Mouse (Mus musculus) heart, postnatal 0 days (tissue): ENCODE results near the gene Zbtb32. TPM values are rescaled to one million over a fixed set of nuclear protein-coding genes. Genes with fewer than 3 reads are reported as not detected.

Source experiments
- ATAC-seq: fragments of 200-750 bp; cut with Nextera tagmentation; 2 replicates; pipeline ENCODE4 v1.8.0; 2017; ENCODE audit warnings: low read depth, moderate number of reproducible peaks, moderate library complexity; ENCODE audit not compliant: insufficient read depth
- DNase-seq: peaks from one replicate; pipeline ENCODE4 v3.0.0-alpha.2; 2016; ENCODE audit warnings: low spot score
- H3K27ac ChIP-seq: fragments of 300-500 bp; sonication (generic); 2 replicates; pipeline ENCODE4 v1.5.1; 2014; ENCODE audit warnings: low read depth, mild to moderate bottlenecking
- H3K27me3 ChIP-seq: fragments of 300-500 bp; sonication (generic); 2 replicates; pipeline ENCODE4 v1.6.1; 2014; ENCODE audit warnings: low read length, mixed read lengths; ENCODE audit not compliant: control insufficient read depth, insufficient read depth
- H3K36me3 ChIP-seq: fragments of 300-500 bp; sonication (generic); replicated peaks from 2 replicates; pipeline ENCODE4 v1.6.1; 2014; ENCODE audit warnings: low read length, mixed read lengths; ENCODE audit not compliant: control insufficient read depth, insufficient read depth
- H3K4me1 ChIP-seq: fragments of 300-500 bp; sonication (generic); 2 replicates; pipeline ENCODE4 v1.6.1; 2014; ENCODE audit warnings: antibody characterized with exemption; ENCODE audit not compliant: control insufficient read depth, insufficient read depth
- H3K4me2 ChIP-seq: fragments of 300-500 bp; sonication (generic); 2 replicates; pipeline ENCODE4 v1.6.1; 2014; ENCODE audit warnings: low read depth, mild to moderate bottlenecking, low read length, moderate library complexity
- H3K4me3 ChIP-seq: fragments of 300-500 bp; sonication (generic); 2 replicates; pipeline ENCODE4 v1.5.1; 2014; ENCODE audit warnings: low read depth, low read length
- H3K9ac ChIP-seq: fragments of 300-500 bp; sonication (generic); replicated peaks from 2 replicates; pipeline ENCODE4 v1.6.1; 2014; ENCODE audit warnings: low read depth, low read length, mixed read lengths
- H3K9me3 ChIP-seq: fragments of 300-500 bp; sonication (generic); replicated peaks from 2 replicates; pipeline ENCODE4 v1.6.1; 2016; ENCODE audit warnings: low read length; ENCODE audit not compliant: control insufficient read depth
- CTCF ChIP-seq: IDR thresholded peaks from 2 replicates; pipeline ENCODE4 v1.5.1; 2016; ENCODE audit warnings: antibody characterized with exemption, control low read depth, low read depth
- EP300 ChIP-seq: IDR thresholded peaks from 2 replicates; pipeline ENCODE4 v1.6.1; 2016; ENCODE audit warnings: antibody characterized with exemption, low read depth
- WGBS: fragments of 180-500 bp; shearing (Covaris S2); extraction: QIAGEN DNeasy Blood & Tissue Kit; methylation state at CpG from one replicate; pipeline ENCODE4 v1.1.7; 2014; 5-methylcytosine and 5-hydroxymethylcytosine counted together
- polyA plus RNA-seq: library from polyadenylated mRNA; unstranded; fragments of >200 nt; fragmentation: Nextera tagmentation; extraction: Ambion mirVana; gene quantifications from 2 replicates; pipeline ENCODE4 v1.2.1, GENCODE M21; 2015
- total RNA-seq: library from RNA; depleted of rRNA; stranded (reverse); fragments of >200 nt; gene quantifications from 2 replicates; pipeline ENCODE4 v1.2.3, GENCODE M21; 2014; ENCODE audit warnings: low replicate concordance

The Zbtb32 gene
- total and polyA plus RNA-seq, 2 experiments from 2014 or later: 0.11 TPM; not detected in 1

DNA sequence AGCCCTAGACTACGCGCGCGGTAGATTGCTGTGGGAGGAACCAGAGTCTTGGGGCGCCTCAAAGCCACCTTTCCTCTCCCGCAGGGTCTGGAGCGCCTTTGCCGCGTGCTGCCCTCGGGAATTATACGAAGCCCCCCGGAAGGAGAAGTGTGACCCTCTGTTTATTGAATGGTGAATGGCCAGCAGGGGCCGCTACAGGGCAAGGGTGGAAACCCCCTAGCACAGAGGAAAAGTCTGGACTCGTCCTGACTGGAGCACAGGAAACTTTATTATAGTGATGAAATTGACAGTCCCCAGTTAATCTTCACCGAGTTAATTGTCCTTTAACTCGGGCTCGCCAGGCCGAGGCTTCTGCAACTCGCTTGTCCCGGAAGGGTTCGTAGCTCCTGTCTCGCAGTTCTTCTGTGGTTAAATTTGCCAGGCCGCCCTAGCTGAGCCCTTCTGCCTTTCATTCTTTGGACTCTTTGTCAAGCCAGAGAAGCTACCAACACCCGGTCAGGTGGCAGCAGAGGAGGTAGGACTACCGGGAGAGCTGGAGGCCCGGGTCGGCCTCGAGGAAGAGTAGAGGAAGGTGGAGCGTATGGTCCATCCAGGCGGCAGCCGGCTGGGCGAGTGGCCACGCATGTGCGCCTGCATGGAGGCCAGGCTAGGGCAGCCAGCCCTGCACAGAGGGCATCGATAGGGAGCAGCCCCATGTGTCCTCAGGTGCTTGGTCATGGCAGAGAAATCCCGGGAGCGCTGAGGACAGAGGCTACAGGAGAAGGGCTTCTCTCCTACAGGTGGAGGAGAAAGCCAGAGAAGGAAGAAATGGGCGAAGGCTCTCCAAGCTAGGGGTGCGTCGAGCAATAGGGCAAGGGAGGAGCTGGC is 9.0 kb downstream of the Zbtb32 start:
- H3K27me3 ChIP-seq: 0 out of 2 replicates have a peak, but pooled peaks cover 2% of the 10 kb centered on the region
- WGBS: 27% methylated on average over 40 of the region's 40 CpGs
- H3K9me3 ChIP-seq: no peaks in the 10 kb centered on the region
- H3K4me2 ChIP-seq: peak overlapping the region; percentile 77
- peak overlapping the region; percentile 88 for H3K4me3 ChIP-seq
- ATAC-seq (peak; percentile 52), DNase-seq (peak; percentile 79)
- H3K36me3 ChIP-seq: peaks cover 14% of the 10 kb centered on the region; the same call in 1 of the 2 replicates
- H3K27ac ChIP-seq: peak overlapping the region; percentile 96
- H3K9ac ChIP-seq: peak overlapping the region; percentile 44
- peak; percentile 90 for TF ChIP-seq CTCF
- no peak for TF ChIP-seq EP300
- peaks cover 14% of the 10 kb centered on the region for H3K4me1 ChIP-seq

DNA sequence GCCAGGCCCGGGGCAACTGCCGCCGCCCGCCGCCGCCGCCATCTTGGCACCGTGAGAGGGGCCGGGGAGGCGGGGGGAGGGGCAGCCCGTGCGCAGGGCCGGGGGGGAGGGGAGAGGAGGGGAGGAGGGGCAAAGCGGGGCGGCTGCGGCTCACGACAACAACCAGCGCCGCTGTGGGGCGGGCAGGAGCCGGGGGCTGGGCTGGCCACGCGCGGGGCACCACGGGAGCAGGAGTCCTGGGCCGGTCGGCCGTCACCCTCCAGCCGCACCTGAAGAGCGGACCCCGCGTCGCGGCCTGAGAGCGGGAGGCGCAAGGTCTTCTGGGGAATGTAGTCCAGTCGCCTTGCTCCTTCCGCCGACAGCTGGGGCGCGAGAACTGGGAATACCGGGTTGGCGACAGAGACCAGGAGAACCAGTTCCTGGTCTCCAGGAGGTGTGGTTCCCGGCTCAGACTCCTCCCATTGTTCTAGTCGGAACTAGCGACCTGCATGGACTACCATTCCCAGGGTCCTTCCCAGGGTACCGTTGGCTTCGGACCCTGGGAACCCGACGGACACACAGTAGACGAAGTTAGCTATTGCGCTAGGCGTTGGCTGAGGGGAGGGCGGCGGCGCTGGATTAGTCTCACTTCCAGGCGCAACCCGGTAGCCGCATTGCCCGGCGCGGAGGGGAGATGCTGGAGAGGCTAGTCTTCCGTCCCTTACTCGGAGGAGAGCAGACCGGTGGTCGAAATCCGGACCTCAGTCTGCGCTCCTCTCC is 9.9 kb downstream of the Zbtb32 start, which contains the start of gene Kmt2b:
Kmt2b (minus strand) TSS at position 51 of the 759 bp plus-strand sequence.
- Histone ChIP-seq H3K4me3 (peak within 1 kb of the TSS; percentile 88), H3K9me3 (no peaks in the 10 kb centered on the region), H3K4me1 (peaks cover 14% of the 10 kb centered on the region), H3K27me3 (no peaks in the 10 kb centered on the region), H3K36me3 (peaks cover 22% of the 10 kb centered on the region), H3K4me2 (peak within 1 kb of the TSS; percentile 98), H3K9ac (peak within 1 kb of the TSS; percentile 98), H3K27ac (peak within 1 kb of the TSS; percentile 96)
- TF ChIP-seq CTCF: no peak
- no peak for TF ChIP-seq EP300
- peak; percentile 94 for ATAC-seq
- WGBS: under 1% methylated on average over 58 of the region's 68 CpGs
- DNase-seq: peak; percentile 99

GRCm38 (mm10) chr7:30587842-30588667 is 10.7 kb downstream of the Zbtb32 start:
- Histone ChIP-seq H3K36me3 (peaks cover 30% of the 10 kb centered on the region), H3K9me3 (no peaks in the 10 kb centered on the region), H3K4me1 (peaks cover 14% of the 10 kb centered on the region), H3K27me3 (no peaks in the 10 kb centered on the region), H3K27ac (peak overlapping the region; percentile 96), H3K9ac (peak overlapping the region; percentile 98), H3K4me2 (peak overlapping the region; percentile 98), H3K4me3 (peak overlapping the region; percentile 88)
- WGBS: 1% methylated on average over 62 of the region's 67 CpGs
- ATAC-seq (peak; percentile 14), DNase-seq (peak; percentile 33)
- TF ChIP-seq EP300 (no peak), CTCF (no peak)

DNA sequence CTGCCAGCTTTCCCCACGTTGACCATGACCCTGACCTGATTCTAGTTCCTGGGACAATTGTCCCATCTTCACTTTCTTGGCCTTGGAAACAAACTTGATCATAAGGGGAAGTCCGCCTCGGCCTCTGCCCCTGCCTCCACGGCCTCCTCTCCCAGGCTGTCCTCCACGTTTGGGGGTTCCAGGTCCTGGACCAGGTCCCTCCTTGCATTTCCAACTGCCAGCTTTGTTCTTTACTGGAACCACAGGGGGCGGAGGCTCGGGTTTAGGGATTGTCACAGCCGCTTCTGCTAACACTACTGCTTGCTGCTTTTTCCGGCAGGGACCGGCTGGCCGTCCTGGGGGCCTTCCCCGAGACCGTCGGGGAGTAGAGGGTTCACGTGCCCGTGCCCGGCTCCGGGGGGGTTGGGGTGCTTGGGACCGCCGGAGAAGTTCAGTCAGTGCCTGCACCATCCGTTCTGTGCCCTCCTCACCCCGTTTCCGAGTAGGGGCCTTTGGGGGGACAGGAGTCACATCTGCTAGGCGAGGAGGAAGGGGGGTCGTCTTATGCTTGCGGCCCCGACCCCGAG is 12.2 kb downstream of the Zbtb32 start:
- DNase-seq (no peak), ATAC-seq (no peak)
- no peak overlapping the region for H3K4me2 ChIP-seq
- WGBS: 89% methylated on average over 28 of the region's 28 CpGs
- TF ChIP-seq CTCF: no peak
- H3K36me3 ChIP-seq: peaks cover 45% of the 10 kb centered on the region
- no peaks in the 10 kb centered on the region for H3K27me3 ChIP-seq
- peaks cover 14% of the 10 kb centered on the region for H3K4me1 ChIP-seq
- no peak overlapping the region for H3K4me3 ChIP-seq
- H3K9ac ChIP-seq: 0 out of 2 replicates have a peak overlapping the region, but pooled peaks have one; percentile 98
- no peak overlapping the region for H3K27ac ChIP-seq
- H3K9me3 ChIP-seq: no peaks in the 10 kb centered on the region

DNA sequence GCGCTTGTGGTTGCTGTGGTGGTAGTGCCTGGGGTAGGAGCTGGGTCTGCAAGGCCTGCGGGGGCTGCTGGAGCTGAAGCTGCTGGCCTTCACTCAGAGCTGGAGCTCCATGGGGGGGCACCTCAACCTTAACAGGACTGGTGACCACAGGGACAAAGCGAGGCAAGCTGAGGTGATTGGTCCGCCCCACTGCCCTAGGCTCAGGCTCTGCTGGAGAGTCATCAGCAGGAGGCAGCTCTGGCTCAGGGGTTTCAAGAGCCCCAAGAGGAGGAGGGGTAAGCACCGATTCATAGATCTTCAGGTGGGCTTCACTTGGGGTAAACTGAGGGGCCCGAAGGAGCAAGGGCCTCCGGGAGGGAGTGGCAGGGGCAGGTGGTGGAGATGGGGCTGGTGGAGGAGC is 13.5 kb downstream of the Zbtb32 start:
- H3K27me3 ChIP-seq: no peaks in the 10 kb centered on the region
- DNase-seq: no peak
- peaks cover 57% of the 10 kb centered on the region for H3K36me3 ChIP-seq
- H3K27ac ChIP-seq: no peak overlapping the region
- no peak overlapping the region for H3K4me3 ChIP-seq
- no peaks in the 10 kb centered on the region for H3K9me3 ChIP-seq
- peaks cover 14% of the 10 kb centered on the region for H3K4me1 ChIP-seq
- WGBS: 95% methylated on average over 7 of the region's 7 CpGs
- TF ChIP-seq CTCF (no peak), EP300 (no peak)
- H3K4me2 ChIP-seq: no peak overlapping the region
- no peak for ATAC-seq
- no peak overlapping the region for H3K9ac ChIP-seq
